Mouse (Mus musculus) heart, embryonic 10.5 days (tissue): ENCODE measurements around the gene Zfp599. TPM values are rescaled to one million over a fixed set of nuclear protein-coding genes. Genes with fewer than 3 reads are reported as not detected.
"Not testable (repeated sequence)": the region's sequence is repeated elsewhere in the genome, so short reads cannot be mapped to it uniquely, and the experiment has no call there.

ENCODE experiments used
- DNase-seq: peaks from one replicate; pipeline ENCODE4 v3.0.0-alpha.2; 2017; ENCODE audit warnings: low spot score
- H3K27ac ChIP-seq: fragments of 300-500 bp; sonication (generic); 2 replicates; pipeline ENCODE4 v1.5.1; 2016; ENCODE audit warnings: mild to moderate bottlenecking
- H3K27me3 ChIP-seq: fragments of 300-500 bp; sonication (generic); 2 replicates; pipeline ENCODE4 v1.6.1; 2016; ENCODE audit warnings: mild to moderate bottlenecking; ENCODE audit not compliant: poor library complexity, insufficient read depth, severe bottlenecking
- H3K36me3 ChIP-seq: fragments of 300-500 bp; sonication (generic); 2 replicates; pipeline ENCODE4 v1.6.1; 2016; ENCODE audit warnings: mild to moderate bottlenecking, moderate library complexity
- H3K4me1 ChIP-seq: fragments of 300-500 bp; sonication (generic); 2 replicates; pipeline ENCODE4 v1.6.1; 2016; ENCODE audit warnings: mild to moderate bottlenecking
- H3K4me3 ChIP-seq: fragments of 300-500 bp; sonication (generic); 2 replicates; pipeline ENCODE4 v1.5.1; 2016; ENCODE audit warnings: mild to moderate bottlenecking, moderate library complexity
- H3K9me3 ChIP-seq: fragments of 300-500 bp; sonication (generic); 2 replicates; pipeline ENCODE4 v1.6.1; 2016; ENCODE audit warnings: mild to moderate bottlenecking, moderate library complexity
- WGBS: fragments of 180-500 bp; shearing (Covaris S2); methylation state at CpG from one replicate; pipeline ENCODE4 v1.1.7; 2016; 5-methylcytosine and 5-hydroxymethylcytosine counted together
- polyA plus RNA-seq: library from polyadenylated mRNA; unstranded; fragments of >200 nt; fragmentation: Nextera tagmentation; extraction: Ambion mirVana; gene quantifications from 2 replicates; pipeline ENCODE4 v1.2.1, GENCODE M21; 2016

Gene Zfp599
- polyA plus RNA-seq, 1 experiment from 2014 or later: 5.1 TPM

GRCm38 (mm10) chr9:22244242-22244641 is 15.5 kb downstream of the Zfp599 start:
- WGBS: 90% methylated on average over 2 of the region's 2 CpGs
- H3K36me3 ChIP-seq: peaks cover 96% of the 10 kb centered on the region

GRCm38 (mm10) chr9:22240001-22240400 is 19.7 kb downstream of the Zfp599 start:
- DNase-seq: no peak
- Histone ChIP-seq H3K4me3 (no peak overlapping the region), H3K4me1 (no peaks in the 10 kb centered on the region), H3K27ac (no peak overlapping the region), H3K9me3 (peaks cover 3% of the 10 kb centered on the region; the same call in 1 of the 2 replicates), H3K36me3 (peaks cover 97% of the 10 kb centered on the region), H3K27me3 (no peaks in the 10 kb centered on the region)
- WGBS: 93% methylated on average over 4 of the region's 4 CpGs

More at GRCm38 (mm10) chr9:22244242-22244641, 15.5 kb downstream of the Zfp599 start:
- Histone ChIP-seq H3K9me3 (peaks cover 12% of the 10 kb centered on the region), H3K4me3 (no peak overlapping the region), H3K27me3 (no peaks in the 10 kb centered on the region), H3K4me1 (no peaks in the 10 kb centered on the region), H3K27ac (no peak overlapping the region)
- no peak for DNase-seq

- H3K27me3 ChIP-seq: no peaks in the 10 kb centered on the region
- H3K27ac ChIP-seq: no peak overlapping the region
- H3K4me3 ChIP-seq: no peak overlapping the region
- peaks cover 19% of the 10 kb centered on the region for H3K36me3 ChIP-seq
- H3K4me1 ChIP-seq: peaks cover 12% of the 10 kb centered on the region; the same call in 1 of the 2 replicates
- DNase-seq: no peak
- no peaks in the 10 kb centered on the region for H3K9me3 ChIP-seq
These were observed 29.1 kb downstream of the Zfp599 start for GRCm38 (mm10) chr9:22230556-22230955.

GRCm38 (mm10) chr9:22230061-22230460 is 29.6 kb downstream of the Zfp599 start:
- H3K4me1 ChIP-seq: peaks cover 12% of the 10 kb centered on the region; the same call in 1 of the 2 replicates
- 87% methylated on average over 3 of the region's 3 CpGs for WGBS
- no peak overlapping the region for H3K4me3 ChIP-seq
- no peaks in the 10 kb centered on the region for H3K27me3 ChIP-seq
- H3K9me3 ChIP-seq: no peaks in the 10 kb centered on the region
- H3K36me3 ChIP-seq: peaks cover 14% of the 10 kb centered on the region
- DNase-seq: no peak
- no peak overlapping the region for H3K27ac ChIP-seq

GRCm38 (mm10) chr9:22229386-22230026 is 30.2 kb downstream of the Zfp599 start:
- Histone ChIP-seq H3K9me3 (no peaks in the 10 kb centered on the region), H3K4me1 (peaks cover 12% of the 10 kb centered on the region; the same call in 1 of the 2 replicates), H3K27ac (no peak overlapping the region), H3K4me3 (no peak overlapping the region), H3K36me3 (peaks cover 10% of the 10 kb centered on the region; the same call in 1 of the 2 replicates), H3K27me3 (no peaks in the 10 kb centered on the region)
- no peak for DNase-seq
- 82% methylated on average over 7 of the region's 7 CpGs for WGBS

GRCm38 (mm10) chr9:22226846-22227245 is 32.8 kb downstream of the Zfp599 start:
- DNase-seq: no peak
- H3K9me3 ChIP-seq: no peaks in the 10 kb centered on the region
- H3K36me3 ChIP-seq: peaks cover 4% of the 10 kb centered on the region; the same call in 1 of the 2 replicates
- peaks cover 12% of the 10 kb centered on the region; the same call in 1 of the 2 replicates for H3K4me1 ChIP-seq
- H3K27ac ChIP-seq: no peak overlapping the region
- 77% methylated on average over 15 of the region's 15 CpGs for WGBS
- H3K27me3 ChIP-seq: no peaks in the 10 kb centered on the region
- peak overlapping the region; percentile 18; the same call in 1 of the 2 replicates for H3K4me3 ChIP-seq

- H3K4me3 ChIP-seq: peak overlapping the region; percentile 84
- DNase-seq, H3K36me3 ChIP-seq, H3K4me1 ChIP-seq, H3K9me3 ChIP-seq, H3K27me3 ChIP-seq, H3K27ac ChIP-seq: not testable (repeated sequence)
- WGBS: 58% methylated on average over 7 of the region's 7 CpGs
These were observed 33.4 kb downstream of the Zfp599 start for GRCm38 (mm10) chr9:22226389-22226673.

- Histone ChIP-seq H3K4me1 (peaks cover 6% of the 10 kb centered on the region; the same call in 1 of the 2 replicates), H3K4me3 (peak within 1 kb of the TSS; percentile 84), H3K27ac (peak within 1 kb of the TSS; percentile 98), H3K9me3 (no peaks in the 10 kb centered on the region), H3K36me3 (peaks cover 4% of the 10 kb centered on the region; the same call in 1 of the 2 replicates), H3K27me3 (no peaks in the 10 kb centered on the region)
- peak; percentile 98 for DNase-seq
- under 1% methylated on average over 35 of the region's 35 CpGs for WGBS
These were observed 33.9 kb downstream of the Zfp599 start, which contains the start of gene Zfp809 for GRCm38 (mm10) chr9:22225581-22226388. Gene Zfp809 (plus strand): TSS chr9:22225714.

- DNase-seq: no peak
- WGBS: 19% methylated on average over 17 of the region's 17 CpGs
- Histone ChIP-seq H3K9me3 (no peaks in the 10 kb centered on the region), H3K4me3 (peak overlapping the region; percentile 84), H3K27ac (peak overlapping the region; percentile 98), H3K4me1 (peaks cover 6% of the 10 kb centered on the region; the same call in 1 of the 2 replicates), H3K27me3 (no peaks in the 10 kb centered on the region), H3K36me3 (peaks cover 4% of the 10 kb centered on the region; the same call in 1 of the 2 replicates)
These were observed 34.9 kb downstream of the Zfp599 start for GRCm38 (mm10) chr9:22224536-22225503.

GRCm38 (mm10) chr9:22224066-22224465 is 35.6 kb downstream of the Zfp599 start:
- Histone ChIP-seq H3K4me3 (no peak overlapping the region), H3K27ac (no peak overlapping the region), H3K4me1 (peaks cover 6% of the 10 kb centered on the region; the same call in 1 of the 2 replicates), H3K27me3 (no peaks in the 10 kb centered on the region), H3K9me3 (no peaks in the 10 kb centered on the region), H3K36me3 (peaks cover 4% of the 10 kb centered on the region; the same call in 1 of the 2 replicates)
- 92% methylated on average over 4 of the region's 4 CpGs for whole genome bisulfite sequencing
- no peak for DNase-seq

- no peak overlapping the region for H3K4me3 ChIP-seq
- 44% methylated on average over 8 of the region's 8 CpGs for WGBS
These were observed 41.7 kb downstream of the Zfp599 start for GRCm38 (mm10) chr9:22217858-22218493.

GRCm38 (mm10) chr9:22216705-22217104 is 43.0 kb downstream of the Zfp599 start:
- no peaks in the 10 kb centered on the region for H3K27me3 ChIP-seq
- no peaks in the 10 kb centered on the region for H3K4me1 ChIP-seq
- WGBS: 51% methylated on average over 3 of the region's 3 CpGs
- no peaks in the 10 kb centered on the region for H3K36me3 ChIP-seq
- H3K9me3 ChIP-seq: no peaks in the 10 kb centered on the region
- DNase-seq: no peak
- H3K27ac ChIP-seq: no peak overlapping the region
- H3K4me3 ChIP-seq: no peak overlapping the region

More at GRCm38 (mm10) chr9:22217858-22218493, 41.7 kb downstream of the Zfp599 start:
- Histone ChIP-seq H3K4me1 (no peaks in the 10 kb centered on the region), H3K27me3 (no peaks in the 10 kb centered on the region), H3K27ac (no peak overlapping the region), H3K9me3 (no peaks in the 10 kb centered on the region), H3K36me3 (no peaks in the 10 kb centered on the region)
- no peak for DNase-seq
